Mouse (Mus musculus) fat pad, adult 2 months (tissue): Measurements from ENCODE around the gene Izumo2.
A peak's percentile ranks its signal among the peaks of the same experiment; 100 is the strongest.
"Not testable (repeated sequence)": the region's sequence is repeated elsewhere in the genome, so short reads cannot be mapped to it uniquely, and the experiment has no call there.

Experiments
- DNase-seq: peaks from one replicate; pipeline ENCODE4 v3.0.0-alpha.2; 2011; ENCODE audit warnings: low read depth, low spot score; ENCODE audit errors: extremely low read depth

Izumo2 gene

DNA sequence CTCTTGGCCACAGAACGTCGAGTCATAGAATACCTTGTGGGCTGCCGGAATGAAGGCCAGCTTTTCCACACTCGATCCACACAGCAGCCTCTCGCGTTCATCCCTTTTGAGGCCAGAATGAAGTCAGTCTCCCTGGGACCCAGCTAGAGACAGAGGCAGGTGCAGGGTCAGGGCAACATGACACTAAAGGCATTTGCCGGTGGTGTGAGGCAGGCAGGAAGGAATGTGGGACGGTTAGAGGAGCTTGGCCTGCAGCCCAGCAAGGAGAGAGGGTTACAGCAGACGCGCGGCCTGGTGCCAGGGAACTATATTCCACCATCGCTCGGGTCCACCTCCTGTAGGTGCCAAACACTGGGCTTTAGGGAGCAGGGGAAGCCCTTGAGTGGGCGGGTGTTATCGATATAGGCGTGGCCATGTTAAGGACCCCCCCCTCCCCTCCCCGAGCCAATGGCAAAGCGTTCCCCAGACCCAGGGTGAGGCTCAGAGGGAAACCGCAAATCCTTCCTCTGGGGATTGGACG lies 11.3 kb upstream of the Izumo2 start:
- DNase-seq = no peak

DNA sequence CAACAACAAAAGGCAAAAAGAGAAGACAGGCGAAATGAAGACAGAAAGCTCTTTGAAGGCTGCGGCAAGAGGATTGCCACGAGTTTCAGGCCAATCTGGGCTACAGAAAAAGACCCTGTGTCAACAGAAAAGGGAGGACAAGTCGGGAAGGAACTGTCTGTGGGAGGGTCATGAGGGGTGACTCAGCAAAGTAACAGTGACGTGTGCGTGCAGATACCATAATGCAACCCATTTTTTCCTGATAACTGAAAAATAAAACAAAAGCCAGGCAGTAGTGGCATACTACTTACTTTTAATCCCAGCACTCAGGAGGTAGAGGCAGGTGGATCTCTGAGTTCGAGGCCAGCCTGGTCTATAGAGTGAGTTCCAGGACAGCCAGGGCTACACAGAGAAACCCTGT lies 10.6 kb upstream of the Izumo2 start:
- no peak for DNase-seq

DNA sequence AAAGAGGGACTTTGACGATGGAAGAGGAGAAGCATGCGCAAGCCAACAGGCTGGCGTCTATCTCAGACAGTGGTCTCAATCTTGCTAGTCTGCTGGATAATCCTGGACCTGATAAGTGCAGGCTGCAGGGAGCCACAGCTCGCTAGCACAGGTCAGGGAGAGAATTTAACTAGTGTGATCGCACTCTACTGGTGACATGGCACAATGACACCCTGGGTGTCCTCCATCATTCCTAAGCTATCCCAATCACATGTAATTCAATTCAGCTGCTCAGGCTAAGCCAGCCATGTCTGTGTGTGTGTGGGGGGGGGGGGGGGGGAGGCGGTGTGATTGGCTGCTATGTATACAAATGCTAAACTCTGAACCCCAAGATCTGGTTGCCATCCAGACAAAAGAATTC lies 6.6 kb upstream of the Izumo2 start:
- DNase-seq = no peak

- DNase-seq = no peak
These were observed 5.6 kb upstream of the Izumo2 start for GRCm38 (mm10) chr7:44702985-44703384.

- DNase-seq = no peak
These were observed 4.2 kb upstream of the Izumo2 start for GRCm38 (mm10) chr7:44704363-44704762.

DNA sequence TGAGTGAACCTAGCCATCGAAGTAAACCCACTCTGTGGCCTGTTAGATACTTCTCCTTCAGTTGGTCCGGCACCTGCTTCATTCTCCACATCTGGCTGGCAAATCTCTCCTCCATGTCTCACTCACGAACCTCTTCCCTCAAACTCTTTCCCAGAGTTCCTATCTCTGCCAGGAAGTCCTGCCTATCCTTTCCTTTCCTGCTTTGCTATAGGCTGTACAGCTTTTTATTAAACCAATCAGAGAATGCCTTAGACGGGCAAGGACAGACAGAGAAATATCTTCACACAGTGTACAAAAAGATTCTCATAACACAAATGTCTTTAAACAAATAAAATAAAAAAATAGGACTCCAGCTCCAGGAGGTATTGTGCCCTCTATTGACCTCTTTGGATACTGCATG lies 3.5 kb upstream of the Izumo2 start:
- DNase-seq = no peak

DNA sequence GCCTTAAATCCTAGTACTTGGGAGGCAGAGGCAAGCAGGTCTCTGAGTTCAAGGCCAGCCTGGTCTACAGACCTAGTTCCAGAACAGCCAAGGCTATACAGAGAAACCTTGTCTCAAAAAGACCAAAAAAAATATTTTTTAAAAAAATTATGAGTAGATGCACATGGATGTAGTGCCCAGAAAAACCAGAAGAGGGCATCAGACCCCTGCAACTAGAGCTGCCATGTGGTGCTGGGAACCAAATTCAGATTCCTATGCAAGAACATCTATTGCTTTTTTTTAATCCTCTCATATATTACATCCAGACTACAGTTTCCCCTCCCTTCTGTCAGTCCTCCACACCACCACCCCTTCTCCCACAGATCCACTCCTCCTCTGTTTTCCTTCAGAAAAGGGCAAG lies 2.2 kb upstream of the Izumo2 start:
- DNase-seq = no peak

DNA sequence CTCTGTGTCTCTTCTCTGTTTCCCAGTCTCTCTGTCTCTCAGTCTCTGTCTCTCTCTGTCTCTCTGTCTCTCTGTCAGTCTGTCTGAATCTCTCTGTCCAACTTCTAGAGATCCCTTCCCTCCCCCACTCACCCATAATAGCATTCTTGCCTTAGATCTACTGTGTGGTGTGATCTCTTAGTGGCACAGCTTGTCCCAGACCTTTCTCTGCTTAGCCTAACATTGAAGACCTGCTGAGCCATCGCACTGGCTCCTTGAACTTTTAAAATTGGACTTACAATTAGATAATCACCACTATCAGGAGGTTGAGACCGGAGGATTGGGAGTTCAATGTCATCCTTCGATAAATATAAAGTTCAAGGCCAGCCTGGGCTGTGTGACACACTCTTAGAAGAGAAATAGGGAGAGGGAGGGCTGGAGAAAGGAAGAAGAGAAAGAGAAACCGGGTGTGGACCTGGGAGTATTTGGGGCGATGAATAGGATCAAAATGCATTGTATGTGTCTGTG lies 1.3 kb upstream of the Izumo2 start:
- DNase-seq = no peak

DNA sequence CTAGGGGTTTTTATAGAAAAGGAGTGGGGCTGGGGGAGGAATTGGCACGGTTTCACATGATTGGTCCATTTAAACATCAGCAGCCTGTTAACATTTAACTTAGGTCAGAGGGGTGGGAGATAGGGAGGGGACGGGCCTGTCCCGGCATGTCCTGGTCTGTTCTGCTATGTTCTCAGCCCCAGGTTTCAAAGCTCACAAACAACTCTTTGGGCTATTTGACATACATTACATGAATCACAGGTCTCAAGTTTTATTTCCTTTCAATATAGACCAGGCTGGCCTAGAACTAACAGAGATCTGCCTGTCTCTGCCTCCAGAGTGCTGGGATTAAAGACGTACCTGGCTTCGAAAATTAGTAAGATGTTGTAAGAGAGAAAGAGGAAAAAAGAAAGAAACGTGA lies 449 bp upstream of the Izumo2 start:
- DNase-seq = not testable (repeated sequence)

DNA sequence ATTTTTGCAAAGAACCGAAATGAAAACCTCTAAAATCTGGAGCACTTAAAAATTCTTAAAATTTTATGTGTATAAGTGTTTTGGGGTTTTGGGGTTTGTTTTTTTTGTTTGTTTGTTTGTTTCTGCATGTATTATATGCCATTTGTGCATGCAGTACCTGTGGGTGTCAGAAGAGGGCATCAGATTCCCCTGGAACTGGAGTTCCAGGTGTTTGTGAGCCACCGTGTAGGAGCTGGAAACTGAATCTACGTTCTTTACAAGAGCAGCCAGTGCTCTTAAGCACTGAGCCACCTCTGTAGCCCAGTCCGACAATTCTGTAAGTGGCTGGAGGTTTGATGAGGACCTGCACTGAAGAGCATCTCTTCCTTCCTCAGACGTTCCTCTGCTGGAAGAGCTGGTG lies 1.3 kb downstream of the Izumo2 start:
- no peak for DNase-seq

GRCm38 (mm10) chr7:44722058-44722457 lies 13.5 kb downstream of the Izumo2 start:
- no peak for DNase-seq

- DNase-seq = no peak
These were observed 15.8 kb downstream of the Izumo2 start for GRCm38 (mm10) chr7:44724316-44724715.

- DNase-seq = no peak
These were observed 17.8 kb downstream of the Izumo2 start for GRCm38 (mm10) chr7:44726343-44726742.

DNA sequence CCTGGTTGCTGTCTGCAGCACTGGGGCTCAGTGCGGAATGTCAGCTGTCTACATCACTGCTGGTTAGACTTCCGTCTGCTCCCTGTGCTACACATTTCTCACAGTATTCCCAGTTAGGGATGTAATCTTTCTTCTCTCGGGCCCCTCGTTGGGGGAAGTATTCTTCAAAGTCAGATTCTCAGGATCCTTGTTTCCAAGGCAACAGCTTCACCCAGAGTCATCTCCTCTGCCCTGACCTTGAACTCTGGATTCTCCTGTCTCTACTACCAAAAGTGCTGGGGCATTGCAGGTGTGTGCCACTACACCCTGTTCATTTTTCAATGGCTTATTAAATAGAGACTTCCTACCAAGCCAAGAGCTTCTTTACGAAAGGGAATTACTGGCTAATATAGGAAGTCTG lies 18.6 kb downstream of the Izumo2 start:
- DNase-seq = no peak

GRCm38 (mm10) chr7:44728082-44728975 lies 19.8 kb downstream of the Izumo2 start:
- DNase-seq = no peak

GRCm38 (mm10) chr7:44733723-44734122 lies 25.2 kb downstream of the Izumo2 start:
- no peak for DNase-seq

- no peak for DNase-seq
These were observed 32.8 kb downstream of the Izumo2 start for GRCm38 (mm10) chr7:44741361-44741760.

DNA sequence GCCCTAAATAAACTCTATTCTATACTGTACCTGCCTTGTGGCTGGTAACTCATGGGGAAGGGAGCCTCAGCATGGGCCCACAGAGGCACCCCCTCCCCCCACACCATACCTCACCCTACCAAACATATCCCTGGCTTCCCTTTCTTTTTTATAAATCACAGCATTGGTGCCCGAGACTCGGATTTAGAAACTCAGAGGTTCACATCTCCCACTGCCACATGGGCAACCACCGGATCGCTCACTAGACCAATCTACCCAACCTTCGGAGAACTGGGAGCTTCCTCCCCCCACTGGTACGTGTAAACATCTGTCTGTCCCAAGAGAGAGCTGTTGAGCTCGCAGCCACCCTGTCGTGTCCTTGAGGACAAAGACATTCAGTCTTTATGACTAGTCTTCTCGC lies 35.7 kb downstream of the Izumo2 start:
- DNase-seq = no peak

GRCm38 (mm10) chr7:44745076-44745475 lies 36.5 kb downstream of the Izumo2 start:
- DNase-seq = no peak

DNA sequence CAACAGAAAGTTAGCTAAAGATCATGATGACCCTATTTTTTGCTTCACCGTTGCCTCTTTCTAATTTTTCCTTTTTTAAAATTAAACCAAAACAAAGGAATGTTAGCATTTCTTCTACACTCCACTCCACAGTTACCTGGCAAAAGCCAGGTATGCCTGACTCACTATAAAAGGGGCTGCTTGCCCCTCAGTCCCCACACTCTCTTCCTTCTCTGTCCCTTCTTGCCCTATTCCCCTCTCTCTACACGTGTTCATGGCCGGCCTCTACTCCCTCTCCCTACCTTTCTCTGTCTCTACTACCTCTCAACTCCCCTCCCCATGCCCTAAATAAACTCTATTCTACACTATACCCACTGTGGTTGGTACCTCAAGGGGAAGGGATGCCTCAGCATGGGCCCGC lies 38.6 kb downstream of the Izumo2 start:
- no peak for DNase-seq

GRCm38 (mm10) chr7:44748101-44749044 lies 39.8 kb downstream of the Izumo2 start, which contains the start of gene Vrk3:
Gene Vrk3, plus strand, starts transcription at chr7:44748413.
- peak; percentile 84 for DNase-seq
